Mouse (Mus musculus): ENCODE measurements at regions not wholly inside any gene's neighbourhood (a gene's known extent, or its start where the extent isn't known, plus 50 kb on each side); places are given as distances from the start of the nearest gene placed in this dataset.

- no peak for ATAC-seq
Observed at GRCm38 (mm10) chr15:36719241-36719640, 288.3 kb downstream of the Zfp706 start.

- ATAC-seq: no peak
Observed at GRCm38 (mm10) chr15:36717835-36718234, 289.7 kb downstream of the Zfp706 start.

- ATAC-seq: no peak
Observed at GRCm38 (mm10) chr15:36716686-36717038, 290.9 kb downstream of the Zfp706 start.

- ATAC-seq: peak; percentile 86
Observed at GRCm38 (mm10) chr15:36715745-36716685, 291.6 kb downstream of the Zfp706 start.

- no peak for ATAC-seq
Observed at GRCm38 (mm10) chr15:36715159-36715558, 292.4 kb downstream of the Zfp706 start.

- no peak for ATAC-seq
Observed at GRCm38 (mm10) chr15:36709788-36710187, 297.8 kb downstream of the Zfp706 start.

GRCm38 (mm10) chr15:36708471-36708870 lies 299.1 kb downstream of the Zfp706 start:
- peak; percentile 91 for ATAC-seq

- peak; percentile 85 for ATAC-seq
Observed at GRCm38 (mm10) chr15:36705990-36706389, 301.6 kb downstream of the Zfp706 start.

GRCm38 (mm10) chr15:36705391-36705790 lies 302.2 kb downstream of the Zfp706 start:
- no peak for ATAC-seq

- ATAC-seq: no peak
Observed at GRCm38 (mm10) chr15:36701846-36702245, 305.7 kb downstream of the Zfp706 start.

GRCm38 (mm10) chr15:36700196-36700595 lies 307.4 kb downstream of the Zfp706 start:
- no peak for ATAC-seq

- ATAC-seq: no peak
Observed at GRCm38 (mm10) chr15:36695199-36696129, 312.1 kb downstream of the Zfp706 start.

GRCm38 (mm10) chr15:36691002-36691652 lies 316.4 kb downstream of the Zfp706 start:
- ATAC-seq: no peak

GRCm38 (mm10) chr15:36689881-36690280 lies 317.7 kb downstream of the Zfp706 start:
- ATAC-seq: no peak

GRCm38 (mm10) chr15:36689301-36689700 lies 318.3 kb downstream of the Zfp706 start:
- ATAC-seq: no peak

GRCm38 (mm10) chr15:36688051-36688754 lies 319.4 kb downstream of the Zfp706 start:
- peak; percentile 94 for ATAC-seq

- no peak for ATAC-seq
Observed at GRCm38 (mm10) chr15:36684684-36685083, 322.9 kb downstream of the Zfp706 start.

GRCm38 (mm10) chr15:36682832-36683231 lies 324.7 kb downstream of the Zfp706 start:
- ATAC-seq: no peak

- no peak for ATAC-seq
Observed at GRCm38 (mm10) chr15:36682159-36682558, 325.4 kb downstream of the Zfp706 start.

- ATAC-seq: no peak
Observed at GRCm38 (mm10) chr15:36680361-36681140, 327.0 kb downstream of the Zfp706 start.

GRCm38 (mm10) chr15:36679577-36679976 lies 328.0 kb downstream of the Zfp706 start:
- no peak for ATAC-seq
